Mouse (Mus musculus): ENCODE measurements around the gene Zfp708. TPM values are rescaled to one million over a fixed set of nuclear protein-coding genes. Genes with fewer than 3 reads are reported as not detected.
"Not testable (repeated sequence)": the region's sequence is repeated elsewhere in the genome, so short reads cannot be mapped to it uniquely, and the experiment has no call there.

The Zfp708 gene
- 1 to 10 TPM; 1.1 to 1.2 TPM for total RNA-seq (2021)
- polyA plus RNA-seq (2012; rRNA removed): 0.10 and 1.1 TPM in 2 replicates
- long read RNA-seq, partial matches to known transcripts: 0 of 2 reads
- long read RNA-seq, other reads (novel, unspliced or antisense): 0 of 2 reads

- no peaks in the 10 kb centered on the region for H3K79me2 ChIP-seq (replicated peaks; ENCODE audit: control insufficient read depth, insufficient read depth, low read length)
- no peaks in the 10 kb centered on the region for H3K4me1 ChIP-seq (ENCODE audit: control insufficient read depth, insufficient read depth, low read length)
- no peaks in the 10 kb centered on the region; the same call in 1 of the 2 replicates for H3K36me3 ChIP-seq (ENCODE audit: control insufficient read depth, insufficient read depth, low read length)
- no peak within 1 kb of the TSS for H3K27ac ChIP-seq
- intact Hi-C loops (cut with DNase I): no loop called here
- H3K9ac ChIP-seq (ENCODE audit: low read depth, low read length): no peak within 1 kb of the TSS
- WGBS: 87% methylated on average over 10 of the region's 10 CpGs
- no peaks in the 10 kb centered on the region for H3K27me3 ChIP-seq (ENCODE audit: control insufficient read depth, insufficient read depth, low read length)
- DNase-seq: no peak
- TF ChIP-seq EP300 (IDR thresholded peaks at IDR 0.05; ENCODE audit: insufficient read depth, low read depth, low read length) (no peak), POLR2A (IDR thresholded peaks at IDR 0.05; ENCODE audit: insufficient read depth, low read depth, low read length) (no peak), CTCF (IDR thresholded peaks at IDR 0.05) (no peak)
- no peak within 1 kb of the TSS for H3K4me3 ChIP-seq
Measured at GRCm38 (mm10) chr13:67097876-67098275, at the start of gene Zfp708. Zfp708 (minus strand) TSS chr13:67097976.

- intact Hi-C loops (cut with DNase I): loop anchor here (1.0 to 10.0 kb wide), 4 partner anchors 20 to 509 kb away; partner anchors contain the start of genes Gm28557, Gm49345, Rsl1 and Zfp729a
- peak overlapping the region; percentile 61 for H3K27ac ChIP-seq
- H3K4me3 ChIP-seq: peak overlapping the region; percentile 55
- no peaks in the 10 kb centered on the region for H3K79me2 ChIP-seq (replicated peaks; ENCODE audit: control insufficient read depth, insufficient read depth, low read length)
- H3K27me3 ChIP-seq (ENCODE audit: control insufficient read depth, insufficient read depth, low read length): no peaks in the 10 kb centered on the region
- peaks cover 3% of the 10 kb centered on the region; the same call in 1 of the 2 replicates for H3K36me3 ChIP-seq (ENCODE audit: control insufficient read depth, insufficient read depth, low read length)
- peak; percentile 84 to 86 for DNase-seq
- H3K4me1 ChIP-seq (ENCODE audit: control insufficient read depth, insufficient read depth, low read length): 0 out of 2 replicates have a peak, but pooled peaks cover 2% of the 10 kb centered on the region
- no peak; the same call in 1 of the 2 replicates for TF ChIP-seq EP300 (IDR thresholded peaks at IDR 0.05; ENCODE audit: insufficient read depth, low read depth, low read length)
- TF ChIP-seq CTCF (IDR thresholded peaks at IDR 0.05): peak; percentile 55
- 0 out of 2 replicates have a peak, but pooled peaks have one; percentile 48 for TF ChIP-seq POLR2A (IDR thresholded peaks at IDR 0.05; ENCODE audit: insufficient read depth, low read depth, low read length)
- peak overlapping the region; percentile 83 for H3K9ac ChIP-seq (ENCODE audit: low read depth, low read length)
- 1% methylated on average over 18 of the region's 18 CpGs for WGBS
Measured at GRCm38 (mm10) chr13:67128038-67128721, 30.4 kb upstream of the Zfp708 start.

- not testable (repeated sequence) for H3K9ac ChIP-seq (ENCODE audit: low read depth, low read length); H3K27ac ChIP-seq; H3K36me3 ChIP-seq (ENCODE audit: control insufficient read depth, insufficient read depth, low read length); H3K4me1 ChIP-seq (ENCODE audit: control insufficient read depth, insufficient read depth, low read length); H3K79me2 ChIP-seq (replicated peaks; ENCODE audit: control insufficient read depth, insufficient read depth, low read length); DNase-seq; H3K27me3 ChIP-seq (ENCODE audit: control insufficient read depth, insufficient read depth, low read length)
- H3K4me3 ChIP-seq: peak overlapping the region; percentile 55
- intact Hi-C loops (cut with DNase I): loop anchor here (5.0 to 10.0 kb wide), 3 partner anchors 47 to 510 kb away; partner anchors contain the start of genes Gm49345, Rsl1 and Zfp729a
- 73% methylated on average over 10 of the region's 10 CpGs for WGBS
Measured at GRCm38 (mm10) chr13:67127507-67127906, 29.7 kb upstream of the Zfp708 start.

- WGBS: 94% methylated on average over 1 of the region's 1 CpGs
- intact Hi-C loops (cut with DNase I): loop anchor here (10.0 kb wide), 1 partner anchor 50 kb away; the partner anchor contains the start of gene Rsl1
Measured at GRCm38 (mm10) chr13:67124460-67124859, 26.7 kb upstream of the Zfp708 start.

GRCm38 (mm10) chr13:67121360-67121759 lies 23.6 kb upstream of the Zfp708 start, which contains the start of gene Zfp759:
Zfp759 (plus strand) TSS chr13:67121660.
- not testable (repeated sequence) for H3K4me1 ChIP-seq (ENCODE audit: control insufficient read depth, insufficient read depth, low read length); H3K4me3 ChIP-seq; H3K36me3 ChIP-seq (ENCODE audit: control insufficient read depth, insufficient read depth, low read length); H3K9ac ChIP-seq (ENCODE audit: low read depth, low read length); H3K27ac ChIP-seq; H3K27me3 ChIP-seq (ENCODE audit: control insufficient read depth, insufficient read depth, low read length); H3K79me2 ChIP-seq (replicated peaks; ENCODE audit: control insufficient read depth, insufficient read depth, low read length); DNase-seq
- intact Hi-C loops (cut with DNase I): loop anchor here (10.0 kb wide), 1 partner anchor 53 kb away; the partner anchor contains the start of gene Rsl1

More at GRCm38 (mm10) chr13:67124460-67124859, 26.7 kb upstream of the Zfp708 start:
- Histone ChIP-seq H3K79me2 (replicated peaks; ENCODE audit: control insufficient read depth, insufficient read depth, low read length) (no peaks in the 10 kb centered on the region), H3K4me3 (no peak overlapping the region), H3K27me3 (ENCODE audit: control insufficient read depth, insufficient read depth, low read length) (no peaks in the 10 kb centered on the region), H3K36me3 (ENCODE audit: control insufficient read depth, insufficient read depth, low read length) (peaks cover 3% of the 10 kb centered on the region; the same call in 1 of the 2 replicates), H3K9ac (ENCODE audit: low read depth, low read length) (no peak overlapping the region), H3K4me1 (ENCODE audit: control insufficient read depth, insufficient read depth, low read length) (0 out of 2 replicates have a peak, but pooled peaks cover 2% of the 10 kb centered on the region), H3K27ac (no peak overlapping the region)
- no peak for TF ChIP-seq POLR2A (IDR thresholded peaks at IDR 0.05; ENCODE audit: insufficient read depth, low read depth, low read length)
- TF ChIP-seq CTCF (IDR thresholded peaks at IDR 0.05): no peak
- TF ChIP-seq EP300 (IDR thresholded peaks at IDR 0.05; ENCODE audit: insufficient read depth, low read depth, low read length): no peak
- no peak for DNase-seq

GRCm38 (mm10) chr13:67116163-67116562 lies 18.4 kb upstream of the Zfp708 start, which contains the start of gene Rslcan18:
Rslcan18 (minus strand) TSS chr13:67116263.
- H3K27me3 ChIP-seq (ENCODE audit: control insufficient read depth, insufficient read depth, low read length); H3K27ac ChIP-seq; intact Hi-C loops (cut with DNase I); H3K36me3 ChIP-seq (ENCODE audit: control insufficient read depth, insufficient read depth, low read length); H3K4me1 ChIP-seq (ENCODE audit: control insufficient read depth, insufficient read depth, low read length); H3K79me2 ChIP-seq (replicated peaks; ENCODE audit: control insufficient read depth, insufficient read depth, low read length); DNase-seq; H3K9ac ChIP-seq (ENCODE audit: low read depth, low read length); H3K4me3 ChIP-seq: not testable (repeated sequence)
- 86% methylated on average over 8 of the region's 8 CpGs for WGBS
